Mouse (Mus musculus) brain, embryonic 18.5 days (tissue): ENCODE data around the gene Mvb12b.

Experiments
- DNase-seq: peaks from one replicate; pipeline ENCODE4 v3.0.0-alpha.2; 2012; ENCODE audit warnings: low read depth, low spot score

Gene Mvb12b

GRCm38 (mm10) chr2:33817080-33817479 is 70.7 kb downstream of the Mvb12b start:
- DNase-seq: no peak

- DNase-seq: no peak
These were observed 73.2 kb downstream of the Mvb12b start for GRCm38 (mm10) chr2:33814581-33814980.

GRCm38 (mm10) chr2:33813501-33814240 is 74.1 kb downstream of the Mvb12b start:
- no peak for DNase-seq

GRCm38 (mm10) chr2:33812980-33813379 is 74.8 kb downstream of the Mvb12b start:
- DNase-seq: peak; percentile 40

- DNase-seq: no peak
These were observed 76.3 kb downstream of the Mvb12b start for GRCm38 (mm10) chr2:33811349-33811890.

- DNase-seq: no peak
These were observed 78.7 kb downstream of the Mvb12b start for GRCm38 (mm10) chr2:33809081-33809480.

- DNase-seq: no peak
These were observed 79.7 kb downstream of the Mvb12b start for GRCm38 (mm10) chr2:33808032-33808431.

- DNase-seq: no peak
These were observed 82.1 kb downstream of the Mvb12b start for GRCm38 (mm10) chr2:33805640-33806039.

- no peak for DNase-seq
These were observed 84.0 kb downstream of the Mvb12b start for GRCm38 (mm10) chr2:33803717-33804214.

GRCm38 (mm10) chr2:33803083-33803615 is 84.6 kb downstream of the Mvb12b start:
- DNase-seq: no peak

GRCm38 (mm10) chr2:33801760-33802159 is 86.0 kb downstream of the Mvb12b start:
- DNase-seq: no peak

GRCm38 (mm10) chr2:33801336-33801735 is 86.4 kb downstream of the Mvb12b start:
- no peak for DNase-seq

GRCm38 (mm10) chr2:33800221-33800620 is 87.5 kb downstream of the Mvb12b start:
- no peak for DNase-seq

- no peak for DNase-seq
These were observed 91.9 kb downstream of the Mvb12b start for GRCm38 (mm10) chr2:33795716-33796472.

- DNase-seq: no peak
These were observed 92.7 kb downstream of the Mvb12b start for GRCm38 (mm10) chr2:33795001-33795580.

- DNase-seq: no peak
These were observed 93.3 kb downstream of the Mvb12b start for GRCm38 (mm10) chr2:33794483-33794882.

- no peak for DNase-seq
These were observed 97.4 kb downstream of the Mvb12b start for GRCm38 (mm10) chr2:33790301-33790700.

GRCm38 (mm10) chr2:33789732-33790131 is 98.0 kb downstream of the Mvb12b start:
- no peak for DNase-seq

- no peak for DNase-seq
These were observed 98.5 kb downstream of the Mvb12b start for GRCm38 (mm10) chr2:33789279-33789678.

- no peak for DNase-seq
These were observed 98.9 kb downstream of the Mvb12b start for GRCm38 (mm10) chr2:33788851-33789250.

GRCm38 (mm10) chr2:33788131-33788530 is 99.6 kb downstream of the Mvb12b start:
- DNase-seq: no peak

- no peak for DNase-seq
These were observed 101.7 kb downstream of the Mvb12b start for GRCm38 (mm10) chr2:33786064-33786463.
